Mouse (Mus musculus): Measurements from ENCODE around the gene Ccnq. TPM values are rescaled to one million over a fixed set of nuclear protein-coding genes. Genes with fewer than 3 reads are reported as not detected.

Gene Ccnq
- polyA plus RNA-seq, 1 experiment from 2014 or later: 33.4 TPM

DNA sequence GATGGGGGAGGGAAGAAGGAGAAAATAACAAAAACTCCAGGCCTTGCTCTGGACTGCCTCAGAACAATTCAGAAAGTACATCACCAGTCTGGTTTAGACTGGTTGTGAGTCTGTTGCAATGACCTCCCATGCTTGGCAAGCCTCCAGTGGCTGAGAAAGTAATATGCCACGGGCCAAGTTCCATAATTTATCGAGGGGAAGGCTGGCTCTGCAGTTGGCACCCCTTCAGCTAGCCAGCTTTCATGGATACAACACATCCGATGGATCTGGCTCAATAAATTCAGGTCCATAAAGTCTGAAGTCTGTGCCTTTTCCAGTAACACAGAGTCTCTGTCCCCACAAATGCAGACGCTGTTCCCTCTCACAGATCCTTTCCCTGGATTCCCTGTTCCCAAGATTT lies 40.1 kb upstream of the Ccnq start:
- ATAC-seq: 0 out of 2 replicates have a peak, but pooled peaks have one; percentile 19
- no peak overlapping the region for H3K27ac ChIP-seq (ENCODE audit: low read depth, low read length)
- H3K4me2 ChIP-seq (replicated peaks; ENCODE audit: low read depth): no peak overlapping the region
- H3K4me3 ChIP-seq (ENCODE audit: low read depth, low read length): no peak overlapping the region
- no peaks in the 10 kb centered on the region for H3K27me3 ChIP-seq (replicated peaks; ENCODE audit: control insufficient read depth, insufficient read depth, low read length)
- 50% methylated on average over 4 of the region's 4 CpGs for WGBS
- 0 out of 2 replicates have a peak, but pooled peaks have one; percentile 4 for TF ChIP-seq CTCF (IDR thresholded peaks at IDR 0.05; ENCODE audit: low read depth)
- H3K36me3 ChIP-seq (ENCODE audit: control insufficient read depth, insufficient read depth): no peaks in the 10 kb centered on the region
- H3K9ac ChIP-seq (ENCODE audit: low read depth, low read length): no peak overlapping the region
- H3K4me1 ChIP-seq (replicated peaks; ENCODE audit: control insufficient read depth, insufficient read depth, low read length): no peaks in the 10 kb centered on the region
- H3K9me3 ChIP-seq (ENCODE audit: control insufficient read depth): no peaks in the 10 kb centered on the region

DNA sequence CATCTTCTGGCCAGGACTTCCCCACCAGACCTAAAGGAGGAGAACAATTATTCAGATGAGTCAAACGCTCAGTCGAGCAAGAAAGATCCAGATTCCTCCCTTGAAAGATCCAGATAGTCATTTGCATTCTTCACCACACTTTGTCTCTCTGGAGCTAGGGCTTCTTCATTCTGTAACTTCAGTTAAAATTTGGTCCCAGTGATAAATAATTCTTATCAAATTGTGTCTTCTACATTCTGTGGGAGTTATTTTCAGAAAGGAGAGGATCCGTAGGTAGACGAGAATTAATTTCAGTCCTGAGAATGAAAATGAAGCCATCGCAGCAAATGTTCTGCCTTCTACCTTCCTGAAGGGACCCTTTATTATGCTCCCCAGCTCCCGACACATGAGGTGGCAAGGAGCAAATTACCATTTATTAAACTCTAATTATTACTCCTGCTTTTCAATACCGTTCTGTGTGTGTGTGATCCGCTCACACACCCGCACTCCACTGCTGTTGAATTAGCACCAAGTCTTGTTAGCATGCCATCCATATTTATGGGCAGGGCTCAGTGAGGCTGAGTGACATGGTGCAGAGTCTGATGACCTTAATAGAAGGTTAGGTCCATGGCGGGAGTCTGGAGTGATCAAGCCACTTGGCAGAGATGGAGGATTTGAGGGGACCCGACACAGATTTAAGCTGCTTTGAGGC lies 38.0 kb upstream of the Ccnq start:
- TF ChIP-seq CTCF (IDR thresholded peaks at IDR 0.05; ENCODE audit: low read depth): no peak
- Histone ChIP-seq H3K27me3 (replicated peaks; ENCODE audit: control insufficient read depth, insufficient read depth, low read length) (no peaks in the 10 kb centered on the region), H3K4me3 (ENCODE audit: low read depth, low read length) (no peak overlapping the region)

DNA sequence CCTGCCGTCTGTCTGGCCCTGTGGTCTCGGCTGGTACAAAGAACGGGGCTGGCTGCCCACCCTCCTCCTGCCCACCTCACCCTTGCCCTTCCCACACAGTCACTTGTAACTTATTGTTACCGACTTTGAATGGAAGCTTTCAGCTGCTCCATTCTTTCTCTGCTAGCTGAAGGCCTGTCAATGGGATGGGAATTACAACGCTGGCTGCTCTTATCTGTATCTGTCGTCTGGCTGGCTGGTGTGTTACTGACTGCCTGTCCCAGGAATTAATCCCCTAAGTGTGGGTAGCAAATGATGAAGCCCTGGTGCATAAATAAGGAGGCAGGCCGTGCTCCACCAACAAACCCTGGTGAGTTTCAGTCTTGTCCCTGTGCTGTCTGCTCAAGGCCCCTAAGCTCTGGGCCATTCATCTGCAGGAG lies 34.5 kb upstream of the Ccnq start:
- 38% methylated on average over 7 of the region's 7 CpGs for WGBS
- Histone ChIP-seq H3K27me3 (replicated peaks; ENCODE audit: control insufficient read depth, insufficient read depth, low read length) (no peaks in the 10 kb centered on the region), H3K9me3 (ENCODE audit: control insufficient read depth) (no peaks in the 10 kb centered on the region), H3K4me1 (replicated peaks; ENCODE audit: control insufficient read depth, insufficient read depth, low read length) (no peaks in the 10 kb centered on the region), H3K4me2 (replicated peaks; ENCODE audit: low read depth) (no peak overlapping the region), H3K27ac (ENCODE audit: low read depth, low read length) (no peak overlapping the region), H3K36me3 (ENCODE audit: control insufficient read depth, insufficient read depth) (no peaks in the 10 kb centered on the region), H3K9ac (ENCODE audit: low read depth, low read length) (no peak overlapping the region), H3K4me3 (ENCODE audit: low read depth, low read length) (no peak overlapping the region)
- ATAC-seq: no peak
- no peak for TF ChIP-seq CTCF (IDR thresholded peaks at IDR 0.05; ENCODE audit: low read depth)

More for the DNA sequence above, 38.0 kb upstream of the Ccnq start:
- H3K36me3 ChIP-seq (ENCODE audit: control insufficient read depth, insufficient read depth): no peaks in the 10 kb centered on the region
- no peaks in the 10 kb centered on the region for H3K9me3 ChIP-seq (ENCODE audit: control insufficient read depth)
- no peak overlapping the region for H3K4me2 ChIP-seq (replicated peaks; ENCODE audit: low read depth)
- H3K27ac ChIP-seq (ENCODE audit: low read depth, low read length): no peak overlapping the region
- no peak overlapping the region for H3K9ac ChIP-seq (ENCODE audit: low read depth, low read length)
- WGBS: 86% methylated on average over 11 of the region's 11 CpGs
- H3K4me1 ChIP-seq (replicated peaks; ENCODE audit: control insufficient read depth, insufficient read depth, low read length): no peaks in the 10 kb centered on the region
- ATAC-seq: no peak

DNA sequence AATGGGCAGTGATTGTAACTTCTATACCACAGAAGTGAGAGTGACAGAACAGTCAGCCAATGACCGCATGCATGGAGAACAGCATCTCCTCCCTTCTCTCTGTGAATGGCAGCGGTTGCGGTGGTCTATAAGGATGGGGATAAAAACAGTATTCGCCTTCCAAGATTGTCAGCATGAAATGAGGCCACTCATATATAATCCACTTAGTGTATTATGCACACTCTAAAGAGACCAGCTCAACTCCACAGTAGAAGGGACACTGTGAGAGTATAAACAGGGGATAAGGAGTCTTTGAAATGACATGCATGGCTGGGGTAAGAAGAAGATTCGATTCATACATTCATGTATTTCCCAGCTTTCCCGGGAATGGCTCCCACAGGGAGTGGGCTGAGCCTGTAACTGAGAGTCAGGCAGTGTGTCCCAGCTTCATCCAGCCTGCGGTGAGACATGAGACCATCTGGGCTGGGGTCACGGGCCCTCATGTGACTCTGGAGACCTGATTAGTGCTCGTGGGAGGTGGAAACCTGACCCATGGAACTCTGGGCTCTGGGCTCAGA lies 31.3 kb upstream of the Ccnq start:
- no peak for TF ChIP-seq CTCF (IDR thresholded peaks at IDR 0.05; ENCODE audit: low read depth)
- Histone ChIP-seq H3K9me3 (ENCODE audit: control insufficient read depth) (no peaks in the 10 kb centered on the region), H3K27ac (ENCODE audit: low read depth, low read length) (no peak overlapping the region), H3K27me3 (replicated peaks; ENCODE audit: control insufficient read depth, insufficient read depth, low read length) (no peaks in the 10 kb centered on the region; the same call in 1 of the 2 replicates), H3K4me2 (replicated peaks; ENCODE audit: low read depth) (no peak overlapping the region), H3K36me3 (ENCODE audit: control insufficient read depth, insufficient read depth) (no peaks in the 10 kb centered on the region), H3K4me3 (ENCODE audit: low read depth, low read length) (no peak overlapping the region), H3K9ac (ENCODE audit: low read depth, low read length) (no peak overlapping the region), H3K4me1 (replicated peaks; ENCODE audit: control insufficient read depth, insufficient read depth, low read length) (no peaks in the 10 kb centered on the region)
- no peak for ATAC-seq
- 75% methylated on average over 9 of the region's 9 CpGs for whole genome bisulfite sequencing

DNA sequence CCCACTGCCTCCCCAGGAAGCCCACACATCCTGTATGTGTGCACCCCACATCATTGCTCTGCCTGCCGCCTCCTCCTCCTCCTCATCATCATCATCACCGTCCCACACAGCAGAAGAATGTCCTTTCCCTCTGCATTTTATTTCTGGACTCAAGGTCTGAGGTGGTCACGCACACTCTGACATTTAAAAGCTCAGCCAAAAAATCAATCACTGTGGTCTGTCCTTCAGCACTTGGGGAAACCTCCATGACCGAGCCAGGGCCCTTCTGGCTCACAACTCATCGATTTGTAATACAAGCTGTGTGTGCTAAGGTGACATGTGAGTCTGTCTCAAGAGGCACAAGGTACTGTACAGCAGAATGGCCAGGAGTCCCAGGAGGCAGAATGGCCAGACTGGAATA lies 30.8 kb upstream of the Ccnq start:
- ATAC-seq: no peak
- H3K27me3 ChIP-seq (replicated peaks; ENCODE audit: control insufficient read depth, insufficient read depth, low read length): no peaks in the 10 kb centered on the region; the same call in 1 of the 2 replicates
- H3K4me2 ChIP-seq (replicated peaks; ENCODE audit: low read depth): no peak overlapping the region
- H3K4me3 ChIP-seq (ENCODE audit: low read depth, low read length): no peak overlapping the region
- 80% methylated on average over 5 of the region's 5 CpGs for WGBS
- H3K36me3 ChIP-seq (ENCODE audit: control insufficient read depth, insufficient read depth): no peaks in the 10 kb centered on the region
- H3K9ac ChIP-seq (ENCODE audit: low read depth, low read length): no peak overlapping the region
- no peaks in the 10 kb centered on the region for H3K4me1 ChIP-seq (replicated peaks; ENCODE audit: control insufficient read depth, insufficient read depth, low read length)
- no peak overlapping the region for H3K27ac ChIP-seq (ENCODE audit: low read depth, low read length)
- TF ChIP-seq CTCF (IDR thresholded peaks at IDR 0.05; ENCODE audit: low read depth): no peak
- H3K9me3 ChIP-seq (ENCODE audit: control insufficient read depth): no peaks in the 10 kb centered on the region

DNA sequence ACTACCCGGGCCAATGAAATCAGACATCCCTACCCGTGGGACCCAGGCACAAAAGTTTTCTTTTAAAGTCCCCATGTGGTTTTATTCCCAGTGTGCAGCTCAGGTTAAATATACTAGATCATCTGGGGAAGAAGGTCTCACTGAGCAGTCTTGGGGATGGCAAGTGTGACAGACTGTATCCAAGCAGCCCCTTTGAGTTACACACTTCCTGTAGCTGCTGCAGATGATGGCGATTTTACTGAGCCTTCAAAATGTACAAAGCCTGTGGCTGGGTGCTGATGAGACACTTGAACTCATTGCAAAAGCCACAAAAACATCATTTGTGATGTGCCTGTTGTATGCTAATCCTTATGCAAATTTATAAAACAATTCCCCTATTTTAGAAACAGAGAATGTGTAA lies 29.0 kb upstream of the Ccnq start:
- H3K36me3 ChIP-seq (ENCODE audit: control insufficient read depth, insufficient read depth): no peaks in the 10 kb centered on the region
- no peaks in the 10 kb centered on the region for H3K4me1 ChIP-seq (replicated peaks; ENCODE audit: control insufficient read depth, insufficient read depth, low read length)
- no peak for ATAC-seq
- WGBS: 77% methylated on average over 3 of the region's 3 CpGs
- no peak for TF ChIP-seq CTCF (IDR thresholded peaks at IDR 0.05; ENCODE audit: low read depth)
- H3K27ac ChIP-seq (ENCODE audit: low read depth, low read length): no peak overlapping the region
- no peak overlapping the region for H3K4me2 ChIP-seq (replicated peaks; ENCODE audit: low read depth)
- H3K9me3 ChIP-seq (ENCODE audit: control insufficient read depth): no peaks in the 10 kb centered on the region
- no peaks in the 10 kb centered on the region; the same call in 1 of the 2 replicates for H3K27me3 ChIP-seq (replicated peaks; ENCODE audit: control insufficient read depth, insufficient read depth, low read length)
- no peak overlapping the region for H3K4me3 ChIP-seq (ENCODE audit: low read depth, low read length)
- H3K9ac ChIP-seq (ENCODE audit: low read depth, low read length): no peak overlapping the region
